Mouse (Mus musculus) regulatory T cell (primary cell): ENCODE results near the gene Vwf.

Source experiments
- in situ Hi-C: fragments of 300-600 bp; cut with MboI, MseI; formaldehyde crosslinking; loops from one replicate; pipeline ENCODE4 v1.15.1; 2025; ENCODE audit warnings: high pct_unique_total_duplicates

Vwf gene

GRCm38 (mm10) chr6:125546474-125546873 lies at the start of gene Vwf:
Vwf (plus strand) TSS chr6:125546774.
- in situ Hi-C loops = no loop called here

GRCm38 (mm10) chr6:125498062-125498461 lies 48.5 kb upstream of the Vwf start:
- in situ Hi-C loops = no loop called here

GRCm38 (mm10) chr6:125503186-125503802 lies 43.3 kb upstream of the Vwf start:
- in situ Hi-C loops = loop anchor here (5.0 kb wide), 2 partner anchors 76 to 99 kb away; no protein-coding TSS in a partner anchor

GRCm38 (mm10) chr6:125504622-125505355 lies 41.8 kb upstream of the Vwf start:
- in situ Hi-C loops = loop anchor here (5.0 kb wide), 2 partner anchors 77 to 98 kb away; no protein-coding TSS in a partner anchor

GRCm38 (mm10) chr6:125506427-125506826 lies 40.1 kb upstream of the Vwf start:
- in situ Hi-C loops = no loop called here

GRCm38 (mm10) chr6:125509783-125510182 lies 36.8 kb upstream of the Vwf start:
- in situ Hi-C loops = no loop called here

- in situ Hi-C loops = no loop called here
Measured at GRCm38 (mm10) chr6:125510645-125511044, 35.9 kb upstream of the Vwf start.

GRCm38 (mm10) chr6:125511196-125511595 lies 35.4 kb upstream of the Vwf start:
- in situ Hi-C loops = no loop called here

- in situ Hi-C loops = no loop called here
Measured at GRCm38 (mm10) chr6:125512950-125513596, 33.5 kb upstream of the Vwf start.

GRCm38 (mm10) chr6:125515503-125516315 lies 30.9 kb upstream of the Vwf start:
- in situ Hi-C loops = no loop called here

- in situ Hi-C loops = no loop called here
Measured at GRCm38 (mm10) chr6:125521558-125522193, 24.9 kb upstream of the Vwf start.

GRCm38 (mm10) chr6:125524027-125524426 lies 22.5 kb upstream of the Vwf start:
- in situ Hi-C loops = no loop called here

GRCm38 (mm10) chr6:125526066-125526465 lies 20.5 kb upstream of the Vwf start:
- in situ Hi-C loops = no loop called here

- in situ Hi-C loops = no loop called here
Measured at GRCm38 (mm10) chr6:125528614-125529200, 17.9 kb upstream of the Vwf start.

GRCm38 (mm10) chr6:125529479-125529878 lies 17.1 kb upstream of the Vwf start:
- in situ Hi-C loops = no loop called here

GRCm38 (mm10) chr6:125533104-125533650 lies 13.4 kb upstream of the Vwf start:
- in situ Hi-C loops = no loop called here

GRCm38 (mm10) chr6:125534990-125535389 lies 11.6 kb upstream of the Vwf start:
- in situ Hi-C loops = no loop called here

- in situ Hi-C loops = no loop called here
Measured at GRCm38 (mm10) chr6:125538469-125538868, 8.1 kb upstream of the Vwf start.

- in situ Hi-C loops = no loop called here
Measured at GRCm38 (mm10) chr6:125539423-125539822, 7.2 kb upstream of the Vwf start.

- in situ Hi-C loops = no loop called here
Measured at GRCm38 (mm10) chr6:125540199-125540598, 6.4 kb upstream of the Vwf start.

- in situ Hi-C loops = no loop called here
Measured at GRCm38 (mm10) chr6:125540826-125541225, 5.7 kb upstream of the Vwf start.
